Mouse (Mus musculus) CH12.LX (cell line): ENCODE data around the gene Gm49333. TPM values are rescaled to one million over a fixed set of nuclear protein-coding genes. Genes with fewer than 3 reads are reported as not detected.

Experiments
- DNase-seq: peaks from one replicate; pipeline ENCODE4 v3.0.0-alpha.2; 2013; ENCODE audit errors: extremely low read depth
- H3K27ac ChIP-seq: 2 replicates; pipeline ENCODE4 v1.5.1; 2012; ENCODE audit warnings: low read depth, mild to moderate bottlenecking, control low read depth, moderate library complexity; ENCODE audit not compliant: insufficient read depth
- H3K27me3 ChIP-seq: replicated peaks from 2 replicates; pipeline ENCODE3; 2012; ENCODE audit warnings: inconsistent platforms
- H3K36me3 ChIP-seq, 2 experiments: replicated peaks in 1 of 2; 2 replicates each; pipeline versions ENCODE3 to v1.6.1; 2012; ENCODE audit warnings: inconsistent platforms in 1 of 2, low read length in 1 of 2, mild to moderate bottlenecking in 1 of 2, mixed read lengths in 1 of 2, moderate library complexity in 1 of 2; ENCODE audit not compliant: control insufficient read depth in 1 of 2, insufficient read depth in 1 of 2
- H3K4me1 ChIP-seq, 2 experiments: 2 replicates each; pipeline ENCODE4 v1.6.1; 2012; ENCODE audit warnings: inconsistent platforms in 1 of 2, moderate library complexity in 1 of 2; ENCODE audit not compliant: insufficient read depth in 2 of 2, control insufficient read depth in 1 of 2
- H3K4me2 ChIP-seq: 2 replicates; pipeline ENCODE4 v1.6.1; 2012; ENCODE audit warnings: low read depth, mild to moderate bottlenecking, control low read depth; ENCODE audit not compliant: poor library complexity, insufficient read depth, severe bottlenecking
- H3K4me3 ChIP-seq, 3 experiments: fragments of 150-350 bp in 1 of 3; sonication (generic) in 1 of 3; replicated peaks in 1 of 3; 2 replicates each; pipeline versions ENCODE3 to v1.5.1; 2011 to 2012; ENCODE audit warnings: low read depth in 2 of 3, low read length in 2 of 3, mild to moderate bottlenecking in 2 of 3, moderate library complexity in 2 of 3, control low read depth in 1 of 3, improper control_type of control experiment in 1 of 3, inconsistent platforms in 1 of 3, mixed read lengths in 1 of 3; ENCODE audit not compliant: poor library complexity in 1 of 3
- H3K79me2 ChIP-seq: replicated peaks from 2 replicates; pipeline ENCODE4 v1.6.1; 2012; ENCODE audit warnings: mild to moderate bottlenecking, moderate library complexity; ENCODE audit not compliant: control insufficient read depth, poor library complexity, insufficient read depth, severe bottlenecking; ENCODE audit errors: extremely low read depth
- H3K9ac ChIP-seq: 2 replicates; pipeline ENCODE4 v1.6.1; 2012; ENCODE audit warnings: low read depth, mild to moderate bottlenecking, control low read depth, moderate library complexity; ENCODE audit not compliant: insufficient read depth
- H3K9me3 ChIP-seq: replicated peaks from 2 replicates; pipeline ENCODE3; 2012; ENCODE audit warnings: low read length, inconsistent platforms, mixed read lengths
- BHLHE40 ChIP-seq: IDR thresholded peaks from 2 replicates; pipeline ENCODE4 v1.6.1; 2011; ENCODE audit warnings: mild to moderate bottlenecking, low read depth, low read length, improper control_type of control experiment
- CHD1 ChIP-seq: IDR thresholded peaks from 2 replicates; pipeline ENCODE4 v1.6.1; 2012; ENCODE audit warnings: low read depth, low read length, improper control_type of control experiment, inconsistent platforms
- CHD2 ChIP-seq: IDR thresholded peaks from 2 replicates; pipeline ENCODE4 v1.6.1; 2011; ENCODE audit warnings: low read length, improper control_type of control experiment
- CTCF ChIP-seq, 2 experiments: IDR thresholded peaks in 1 of 2; conservative IDR thresholded peaks in 1 of 2; 2 replicates each; pipeline ENCODE4 v1.5.1; 2011 to 2012; ENCODE audit warnings: low read depth in 2 of 2, low read length in 2 of 2, improper control_type of control experiment in 1 of 2, inconsistent platforms in 1 of 2, mild to moderate bottlenecking in 1 of 2, moderate library complexity in 1 of 2
- E2F4 ChIP-seq: IDR thresholded peaks from 2 replicates; pipeline ENCODE4 v1.6.1; 2011; ENCODE audit warnings: low read depth, low read length, improper control_type of control experiment; ENCODE audit not compliant: insufficient replicate concordance
- ELF1 ChIP-seq: IDR thresholded peaks from 2 replicates; pipeline ENCODE4 v1.6.1; 2014; ENCODE audit warnings: low read depth, mild to moderate bottlenecking, inconsistent platforms, low read length, improper control_type of control experiment
- EP300 ChIP-seq: IDR thresholded peaks from 2 replicates; pipeline ENCODE4 v1.6.1; 2011; ENCODE audit warnings: low read length, improper control_type of control experiment
- ETS1 ChIP-seq: conservative IDR thresholded peaks from 2 replicates; pipeline ENCODE4 v1.6.1; 2012; ENCODE audit warnings: low read depth, mild to moderate bottlenecking, inconsistent platforms, low read length, improper control_type of control experiment, moderate library complexity
- GABPA ChIP-seq: IDR thresholded peaks from 2 replicates; pipeline ENCODE4 v1.6.1; 2012; ENCODE audit warnings: low read depth, low read length, improper control_type of control experiment, inconsistent platforms; ENCODE audit not compliant: insufficient replicate concordance
- HCFC1 ChIP-seq: IDR thresholded peaks from 2 replicates; pipeline ENCODE4 v1.6.1; 2012; ENCODE audit warnings: low read depth, mild to moderate bottlenecking, inconsistent platforms, low read length, improper control_type of control experiment
- IRF4 ChIP-seq: IDR thresholded peaks from 2 replicates; pipeline ENCODE4 v1.6.1; 2014; ENCODE audit warnings: low read depth, mild to moderate bottlenecking, inconsistent platforms, low read length, improper control_type of control experiment
- KAT2A ChIP-seq: IDR thresholded peaks from 2 replicates; pipeline ENCODE4 v1.6.1; 2012; ENCODE audit warnings: low read length, improper control_type of control experiment, inconsistent platforms; ENCODE audit not compliant: insufficient replicate concordance
- MEF2A ChIP-seq: IDR thresholded peaks from 2 replicates; pipeline ENCODE4 v1.6.1; 2014; ENCODE audit warnings: low read depth, mild to moderate bottlenecking, inconsistent platforms, low read length, improper control_type of control experiment, borderline replicate concordance
- MYC ChIP-seq: IDR thresholded peaks from 2 replicates; pipeline ENCODE4 v1.6.1; 2011; ENCODE audit warnings: low read depth, mild to moderate bottlenecking, improper control_type of control experiment, low read length
- NELFE ChIP-seq: IDR thresholded peaks from 2 replicates; pipeline ENCODE4 v1.6.1; 2011; ENCODE audit warnings: low read depth, low read length, improper control_type of control experiment
- NRF1 ChIP-seq: IDR thresholded peaks from 2 replicates; pipeline ENCODE4 v1.6.1; 2014; ENCODE audit warnings: low read depth, mild to moderate bottlenecking, inconsistent platforms, low read length, improper control_type of control experiment, moderate library complexity
- PAX5 ChIP-seq: IDR thresholded peaks from 2 replicates; pipeline ENCODE4 v1.6.1; 2012; ENCODE audit warnings: low read length, inconsistent platforms, mixed read lengths
- POLR2A ChIP-seq: IDR thresholded peaks from 2 replicates; pipeline ENCODE4 v1.6.1; 2011; ENCODE audit warnings: low read depth, mild to moderate bottlenecking, improper control_type of control experiment, low read length
- POLR2AphosphoS2 ChIP-seq: IDR thresholded peaks from 2 replicates; pipeline ENCODE4 v1.6.1; 2011; ENCODE audit warnings: low read depth, low read length, improper control_type of control experiment
- RCOR1 ChIP-seq: conservative IDR thresholded peaks from 2 replicates; pipeline ENCODE4 v1.6.1; 2012; ENCODE audit warnings: low read depth, mild to moderate bottlenecking, inconsistent platforms, low read length, improper control_type of control experiment
- SIN3A ChIP-seq: IDR thresholded peaks from 2 replicates; pipeline ENCODE4 v1.6.1; 2012; ENCODE audit warnings: low read length, improper control_type of control experiment, inconsistent platforms
- SMC3 ChIP-seq: IDR thresholded peaks from 2 replicates; pipeline ENCODE4 v1.6.1; 2011; ENCODE audit warnings: low read depth, low read length, improper control_type of control experiment
- TBP ChIP-seq: conservative IDR thresholded peaks from 2 replicates; pipeline ENCODE4 v1.6.1; 2011; ENCODE audit warnings: low read depth, low read length, improper control_type of control experiment
- TCF12 ChIP-seq: IDR thresholded peaks from 2 replicates; pipeline ENCODE4 v1.6.1; 2014; ENCODE audit warnings: low read depth, mild to moderate bottlenecking, inconsistent platforms, low read length, improper control_type of control experiment
- UBTF ChIP-seq: IDR thresholded peaks from 2 replicates; pipeline ENCODE4 v1.6.1; 2012; ENCODE audit warnings: low read depth, mild to moderate bottlenecking, inconsistent platforms, low read length, improper control_type of control experiment, moderate library complexity
- USF2 ChIP-seq: conservative IDR thresholded peaks from 2 replicates; pipeline ENCODE4 v1.6.1; 2011; ENCODE audit warnings: low read depth, low read length, improper control_type of control experiment
- ZC3H11A ChIP-seq: IDR thresholded peaks from 2 replicates; pipeline ENCODE4 v1.6.1; 2012; ENCODE audit warnings: low read depth, mild to moderate bottlenecking, inconsistent platforms, low read length, improper control_type of control experiment
- ZMIZ1 ChIP-seq: IDR thresholded peaks from 2 replicates; pipeline ENCODE4 v1.6.1; 2012; ENCODE audit warnings: low read depth, mild to moderate bottlenecking, inconsistent platforms, low read length, improper control_type of control experiment
- ZNF384 ChIP-seq: IDR thresholded peaks from 2 replicates; pipeline ENCODE4 v1.6.1; 2012; ENCODE audit warnings: low read depth, low read length, improper control_type of control experiment, inconsistent platforms
- dilution Hi-C: fragments of 300-500 bp; cut with MboI; formaldehyde crosslinking; loops from 2 replicates; pipeline ENCODE4 v1.14.3; 2020; ENCODE audit warnings: low sequenced_read_pairs; ENCODE audit not compliant: extremely low pct_unique_long_range_greater_than_20kb, extremely low pct_ligation_motif_present
- in situ Hi-C: fragments of 300-500 bp; cut with MboI; formaldehyde crosslinking; loops from 3 replicates; pipeline ENCODE4 v1.14.3; 2019; ENCODE audit warnings: low sequenced_read_pairs, low pct_ligation_motif_present, low pct_unique_long_range_greater_than_20kb, mixed read lengths
- polyA plus RNA-seq: library from polyadenylated mRNA; unstranded; fragments of >175 nt; gene quantifications from 2 replicates; pipeline ENCODE4 v1.2.1, GENCODE M21; 2012; ENCODE audit warnings: low read depth; ENCODE audit not compliant: insufficient read length
- total RNA-seq, 2 experiments: library from RNA; depleted of rRNA; stranded (reverse); fragments of 300-350 nt in 1 of 2; fragments of >200 nt in 1 of 2; gene quantifications; 2 replicates each; pipeline ENCODE4 v1.2.3; 2012 to 2014

Gene Gm49333
- total and polyA plus RNA-seq, 3 experiments = not detected

GRCm38 (mm10) chr16:20595737-20596136 is 15.7 kb upstream of the Gm49333 start:
- Histone ChIP-seq H3K4me1 (no peaks in the 10 kb centered on the region), H3K27me3 (peaks cover 48% of the 10 kb centered on the region), H3K9ac (no peak overlapping the region), H3K4me3 (no peak overlapping the region), H3K36me3 (no peaks in the 10 kb centered on the region), H3K9me3 (peaks cover 4% of the 10 kb centered on the region), H3K27ac (no peak overlapping the region), H3K79me2 (no peaks in the 10 kb centered on the region), H3K4me2 (no peak overlapping the region)
- TF ChIP-seq SMC3 (no peak), EP300 (no peak), USF2 (no peak), POLR2A (no peak), ELF1 (no peak), IRF4 (no peak), MYC (no peak), TBP (no peak), CTCF (conservative IDR thresholded peaks at IDR 0.05 in 1 of 2, IDR thresholded peaks at IDR 0.05 in 1 of 2; ENCODE audit: low read depth in 2 of 2, low read length in 2 of 2) (no peak), CHD1 (no peak), NRF1 (no peak), POLR2AphosphoS2 (no peak), TCF12 (no peak), ZC3H11A (no peak), NELFE (no peak), RCOR1 (no peak), UBTF (no peak)
- in situ Hi-C loops = no loop called here
- DNase-seq = no peak
- dilution Hi-C loops = no loop called here

GRCm38 (mm10) chr16:20596687-20597441 is 14.5 kb upstream of the Gm49333 start:
- TF ChIP-seq MYC (no peak), SIN3A (no peak), EP300 (no peak), CHD2 (no peak), ZNF384 (no peak), CTCF (conservative IDR thresholded peaks at IDR 0.05 in 1 of 2, IDR thresholded peaks at IDR 0.05 in 1 of 2; ENCODE audit: low read depth in 2 of 2, low read length in 2 of 2) (no peak), ELF1 (no peak), ZC3H11A (no peak), E2F4 (no peak), BHLHE40 (no peak), PAX5 (no peak), RCOR1 (no peak), ETS1 (no peak), HCFC1 (no peak), GABPA (no peak), MEF2A (no peak), CHD1 (no peak), KAT2A (no peak), IRF4 (no peak), ZMIZ1 (no peak)
- H3K79me2 ChIP-seq = no peaks in the 10 kb centered on the region
- no peak for DNase-seq
- dilution Hi-C loops (no loop called here), in situ Hi-C loops (no loop called here)
- H3K4me1 ChIP-seq = no peaks in the 10 kb centered on the region
- H3K27me3 ChIP-seq = peaks cover 38% of the 10 kb centered on the region
- H3K4me3 ChIP-seq = no peak overlapping the region
- H3K4me2 ChIP-seq = no peak overlapping the region
- no peak overlapping the region for H3K27ac ChIP-seq
- no peaks in the 10 kb centered on the region for H3K9me3 ChIP-seq
- H3K9ac ChIP-seq = no peak overlapping the region
- no peaks in the 10 kb centered on the region for H3K36me3 ChIP-seq
